Mouse (Mus musculus) midbrain, embryonic 15.5 days (tissue): ENCODE results near the gene Olfr1138. TPM values are rescaled to one million over a fixed set of nuclear protein-coding genes. Genes with fewer than 3 reads are reported as not detected.

Experiments
- ATAC-seq: fragments of 200-750 bp; cut with Nextera tagmentation; replicated peaks from 2 replicates; pipeline ENCODE4 v1.8.0; 2017; ENCODE audit warnings: moderate TSS enrichment
- H3K27ac ChIP-seq: fragments of 300-500 bp; sonication (generic); 2 replicates; pipeline ENCODE4 v1.5.1; 2015; ENCODE audit warnings: mild to moderate bottlenecking, inconsistent platforms
- H3K27me3 ChIP-seq: fragments of 300-500 bp; sonication (generic); replicated peaks from 2 replicates; pipeline ENCODE4 v1.6.1; 2015; ENCODE audit warnings: inconsistent platforms
- H3K36me3 ChIP-seq: fragments of 300-500 bp; sonication (generic); replicated peaks from 2 replicates; pipeline ENCODE4 v1.6.1; 2015; ENCODE audit warnings: inconsistent platforms
- H3K4me1 ChIP-seq: fragments of 300-500 bp; sonication (generic); 2 replicates; pipeline ENCODE4 v1.6.1; 2015; ENCODE audit warnings: inconsistent platforms
- H3K4me2 ChIP-seq: fragments of 300-500 bp; sonication (generic); 2 replicates; pipeline ENCODE4 v1.6.1; 2015; ENCODE audit warnings: inconsistent platforms, mild to moderate bottlenecking, moderate library complexity
- H3K4me3 ChIP-seq: fragments of 300-500 bp; sonication (generic); 2 replicates; pipeline ENCODE4 v1.5.1; 2015; ENCODE audit warnings: mild to moderate bottlenecking, inconsistent platforms
- H3K9ac ChIP-seq: fragments of 300-500 bp; sonication (generic); 2 replicates; pipeline ENCODE4 v1.6.1; 2015; ENCODE audit warnings: mild to moderate bottlenecking, inconsistent platforms
- H3K9me3 ChIP-seq: fragments of 300-500 bp; sonication (generic); 2 replicates; pipeline ENCODE4 v1.6.1; 2016; ENCODE audit warnings: inconsistent platforms
- WGBS: fragments of 180-500 bp; shearing (Covaris S2); methylation state at CpG from one replicate; pipeline ENCODE4 v1.1.7; 2015; ENCODE audit warnings: mixed read lengths; 5-methylcytosine and 5-hydroxymethylcytosine counted together
- polyA plus RNA-seq: library from polyadenylated mRNA; unstranded; fragments of >200 nt; fragmentation: Nextera tagmentation; extraction: Ambion mirVana; gene quantifications from 2 replicates; pipeline ENCODE4 v1.2.1, GENCODE M21; 2015

Olfr1138 gene
- not detected in 2 replicates for polyA plus RNA-seq

DNA sequence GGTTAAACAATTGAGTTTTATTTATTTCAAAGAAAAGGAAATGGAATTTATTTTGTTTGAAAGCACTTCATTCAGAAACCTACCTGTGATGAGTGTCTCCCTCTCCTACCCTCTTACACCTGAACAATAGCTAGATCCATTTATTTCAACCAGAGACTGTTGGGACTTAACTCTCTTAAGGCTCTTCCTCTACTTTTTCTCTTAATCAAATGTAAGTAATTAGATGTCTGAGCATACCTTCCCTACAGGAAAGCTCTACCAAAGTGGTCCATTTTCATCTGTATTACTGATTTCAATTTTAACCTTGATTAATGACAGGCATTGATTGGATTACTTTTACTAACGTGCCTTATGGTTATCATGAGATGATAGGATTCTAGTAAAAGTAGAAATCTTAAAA is at the start of gene Olfr1138:
Gene Olfr1138, minus strand, starts transcription at position 101 of the 400 bp plus-strand sequence.
- Histone ChIP-seq H3K27ac (no peak within 1 kb of the TSS), H3K9me3 (no peaks in the 10 kb centered on the region), H3K9ac (no peak within 1 kb of the TSS), H3K27me3 (no peaks in the 10 kb centered on the region), H3K4me2 (no peak within 1 kb of the TSS), H3K36me3 (no peaks in the 10 kb centered on the region), H3K4me3 (no peak within 1 kb of the TSS), H3K4me1 (no peaks in the 10 kb centered on the region)
- WGBS, result 86% methylated on average over 1 of the region's 1 CpGs
- ATAC-seq, result no peak

DNA sequence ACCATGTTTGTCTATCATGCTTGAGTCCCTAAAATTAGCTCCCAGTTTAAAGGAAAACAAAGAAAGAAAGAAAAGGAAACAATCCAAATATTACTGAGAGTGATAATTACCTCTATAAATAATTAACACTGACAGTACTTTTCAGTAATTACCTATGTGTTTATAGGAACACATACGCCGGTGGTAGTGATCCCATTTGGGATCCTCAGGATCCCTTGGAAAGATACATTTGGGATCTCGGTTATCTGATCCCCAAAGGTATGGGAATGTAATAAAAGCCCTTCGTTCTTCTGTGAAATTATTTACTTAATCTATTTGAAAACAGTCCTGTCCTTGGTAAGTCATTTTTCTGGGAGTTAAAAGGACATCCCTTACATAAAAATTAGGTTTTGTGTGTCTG is 39.4 kb upstream of the Olfr1138 start, which contains the start of gene Olfr152:
Gene Olfr152, plus strand, starts transcription at position 301 of the 400 bp plus-strand sequence.
- no peak for ATAC-seq
- Histone ChIP-seq H3K9ac (no peak within 1 kb of the TSS), H3K27ac (no peak within 1 kb of the TSS), H3K4me3 (no peak within 1 kb of the TSS), H3K4me2 (no peak within 1 kb of the TSS), H3K27me3 (no peaks in the 10 kb centered on the region), H3K36me3 (no peaks in the 10 kb centered on the region), H3K9me3 (no peaks in the 10 kb centered on the region), H3K4me1 (no peaks in the 10 kb centered on the region)
- 70% methylated on average over 4 of the region's 4 CpGs for WGBS

DNA sequence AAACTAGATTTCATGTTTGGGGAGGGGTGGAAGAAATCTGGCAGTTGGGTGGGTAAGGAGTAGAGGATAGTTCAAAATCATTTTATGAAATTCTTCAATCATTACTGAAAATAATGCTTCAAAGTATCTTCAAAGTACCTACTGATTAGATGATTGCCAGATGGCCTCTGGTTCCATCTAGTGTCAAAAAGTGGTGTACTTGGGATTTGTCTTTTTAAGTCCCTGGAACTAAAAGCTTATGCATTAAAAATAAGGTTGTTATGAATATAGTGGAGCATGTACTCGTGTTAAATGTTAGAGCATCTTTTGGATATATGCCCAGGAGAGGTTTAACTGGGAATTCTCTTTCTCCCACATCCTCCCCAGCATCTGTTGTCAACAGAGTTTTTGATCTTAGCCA is 36.4 kb upstream of the Olfr1138 start:
- 59% methylated on average over 1 of the region's 1 CpGs for WGBS
- Histone ChIP-seq H3K9me3 (no peaks in the 10 kb centered on the region), H3K4me1 (no peaks in the 10 kb centered on the region), H3K36me3 (no peaks in the 10 kb centered on the region), H3K9ac (no peak overlapping the region), H3K27ac (no peak overlapping the region), H3K27me3 (no peaks in the 10 kb centered on the region), H3K4me3 (no peak overlapping the region), H3K4me2 (no peak overlapping the region)
- ATAC-seq, result no peak

DNA sequence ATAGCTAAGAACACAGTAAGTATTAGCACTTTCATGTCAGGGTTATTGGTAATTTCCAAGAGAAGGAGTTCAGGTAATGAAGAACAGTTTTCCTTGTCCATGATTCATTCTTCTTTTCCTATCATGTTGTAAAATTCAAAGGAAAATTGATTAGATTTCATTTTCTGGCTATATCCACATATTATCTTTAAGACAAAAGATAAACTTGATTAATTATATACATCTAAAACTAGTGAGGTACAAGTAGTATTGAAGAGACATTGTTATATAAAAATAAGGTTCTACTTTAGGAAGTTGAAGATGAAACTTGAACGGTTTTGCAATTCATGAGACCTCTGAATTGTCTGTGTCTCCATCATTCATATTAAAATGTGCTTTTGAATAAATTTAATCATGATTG is 14.1 kb upstream of the Olfr1138 start, which contains the start of gene Olfr1141:
Gene Olfr1141, minus strand, starts transcription at position 101 of the 400 bp plus-strand sequence.
- Histone ChIP-seq H3K4me1 (no peaks in the 10 kb centered on the region), H3K27me3 (no peaks in the 10 kb centered on the region), H3K36me3 (no peaks in the 10 kb centered on the region), H3K9me3 (no peaks in the 10 kb centered on the region), H3K9ac (no peak within 1 kb of the TSS), H3K4me3 (no peak within 1 kb of the TSS), H3K27ac (no peak within 1 kb of the TSS), H3K4me2 (no peak within 1 kb of the TSS)
- ATAC-seq, result no peak
- WGBS, result 81% methylated on average over 1 of the region's 1 CpGs

DNA sequence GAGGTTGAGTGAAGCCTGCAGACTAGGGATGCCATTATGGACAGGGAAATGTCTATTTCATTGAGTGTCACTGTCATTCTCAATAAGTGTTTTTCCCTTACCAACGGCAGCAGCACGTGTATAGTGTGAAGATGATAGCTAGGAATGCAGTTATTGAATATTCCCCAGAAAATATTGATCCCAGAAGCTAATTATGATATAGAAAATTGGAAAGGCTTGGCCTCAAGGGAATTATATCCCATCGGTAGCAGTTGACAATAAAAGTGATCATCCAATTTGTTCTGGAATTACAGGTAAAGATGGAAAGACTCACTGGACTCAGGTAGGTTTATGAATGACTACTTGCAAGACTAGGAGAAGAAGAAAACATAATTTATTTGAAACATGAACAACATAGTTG is 3.7 kb upstream of the Olfr1138 start, which contains the start of gene Olfr1140:
Gene Olfr1140, plus strand, starts transcription at position 301 of the 400 bp plus-strand sequence.
- H3K4me2 ChIP-seq, result no peak within 1 kb of the TSS
- no peak within 1 kb of the TSS for H3K4me3 ChIP-seq
- no peaks in the 10 kb centered on the region for H3K9me3 ChIP-seq
- WGBS, result 72% methylated on average over 3 of the region's 3 CpGs
- H3K4me1 ChIP-seq, result no peaks in the 10 kb centered on the region
- no peak within 1 kb of the TSS for H3K9ac ChIP-seq
- no peaks in the 10 kb centered on the region for H3K36me3 ChIP-seq
- no peaks in the 10 kb centered on the region for H3K27me3 ChIP-seq
- no peak within 1 kb of the TSS for H3K27ac ChIP-seq
- no peak for ATAC-seq

DNA sequence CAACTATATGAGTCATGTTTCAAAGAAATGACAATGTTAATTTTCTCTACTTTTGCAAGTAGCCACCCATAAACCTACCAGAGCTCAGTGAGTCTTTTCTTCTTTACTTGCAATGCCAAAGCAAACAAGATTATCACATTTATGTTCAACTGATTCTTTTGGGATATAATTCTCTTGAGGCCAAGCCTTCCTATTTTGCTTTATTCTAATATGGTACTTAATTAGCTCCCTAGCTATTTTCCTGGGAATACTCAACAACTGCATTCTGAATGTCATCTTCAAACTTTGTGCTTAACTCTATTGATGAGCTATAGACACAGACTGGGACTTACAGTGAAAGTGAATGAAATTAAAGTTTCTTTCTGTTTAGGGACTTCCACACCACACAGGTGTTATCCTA is 26.7 kb downstream of the Olfr1138 start, which contains the start of gene Olfr1137:
Gene Olfr1137, minus strand, starts transcription at position 101 of the 400 bp plus-strand sequence.
- Histone ChIP-seq H3K9me3 (no peaks in the 10 kb centered on the region), H3K9ac (no peak within 1 kb of the TSS), H3K27me3 (no peaks in the 10 kb centered on the region), H3K36me3 (no peaks in the 10 kb centered on the region), H3K27ac (no peak within 1 kb of the TSS), H3K4me1 (no peaks in the 10 kb centered on the region), H3K4me2 (no peak within 1 kb of the TSS), H3K4me3 (no peak within 1 kb of the TSS)
- ATAC-seq, result no peak

DNA sequence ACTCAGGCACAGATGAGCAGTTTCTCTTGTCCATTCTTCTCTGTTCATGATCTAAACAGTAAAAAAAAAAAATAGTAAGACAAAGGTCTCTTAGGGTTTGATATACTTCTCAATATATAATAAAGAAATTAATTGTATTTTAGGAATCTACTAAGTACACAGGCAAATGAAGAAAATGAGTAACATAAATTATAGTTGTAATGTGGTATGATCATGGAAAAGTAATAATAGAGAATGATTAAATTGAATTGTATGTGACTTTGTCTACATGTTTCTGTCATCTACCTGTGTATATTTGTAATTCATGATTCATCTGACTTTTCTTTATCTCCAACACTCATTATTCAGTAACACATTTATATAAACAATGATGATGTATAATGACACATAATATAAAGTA is 45.9 kb downstream of the Olfr1138 start, which contains the start of gene Olfr1136:
Gene Olfr1136, minus strand, starts transcription at position 101 of the 400 bp plus-strand sequence.
- Histone ChIP-seq H3K4me3 (no peak within 1 kb of the TSS), H3K9me3 (no peaks in the 10 kb centered on the region), H3K4me1 (no peaks in the 10 kb centered on the region), H3K36me3 (no peaks in the 10 kb centered on the region), H3K27ac (no peak within 1 kb of the TSS), H3K27me3 (no peaks in the 10 kb centered on the region), H3K9ac (no peak within 1 kb of the TSS), H3K4me2 (no peak within 1 kb of the TSS)
- ATAC-seq, result no peak

Other genes starting within 250 kb of the Olfr1138 start
- gene Pramel7, start 242.9 kb downstream of the Olfr1138 start, polyA plus RNA-seq, result not detected in 2 replicates
- gene Pramel6, start 233.4 kb downstream of the Olfr1138 start, polyA plus RNA-seq, result not detected in 2 replicates
- not detected in 2 replicates for gene Olfr153, start 208.2 kb downstream of the Olfr1138 start, polyA plus RNA-seq
- not detected in 2 replicates for gene Olfr1128, start 194.4 kb downstream of the Olfr1138 start, polyA plus RNA-seq
- gene Olfr1129, start 166.1 kb downstream of the Olfr1138 start, polyA plus RNA-seq, result not detected in 2 replicates
- gene Olfr1130, start 133.8 kb downstream of the Olfr1138 start, polyA plus RNA-seq, result not detected in 2 replicates
- gene Olfr1131, start 112.9 kb downstream of the Olfr1138 start, polyA plus RNA-seq, result not detected in 2 replicates
- not detected in 2 replicates for gene Olfr1132, start 102.4 kb downstream of the Olfr1138 start, polyA plus RNA-seq
- not detected in 2 replicates for gene Olfr1133, start 92.6 kb downstream of the Olfr1138 start, polyA plus RNA-seq
- gene Olfr1134, start 81.5 kb downstream of the Olfr1138 start, polyA plus RNA-seq, result not detected in 2 replicates
- not detected in 2 replicates for gene Olfr1135, start 66.3 kb downstream of the Olfr1138 start, polyA plus RNA-seq
- not detected in 2 replicates for gene Olfr1136, start 46.0 kb downstream of the Olfr1138 start, polyA plus RNA-seq
- not detected in 2 replicates for gene Olfr1137, start 26.8 kb downstream of the Olfr1138 start, polyA plus RNA-seq
- gene Olfr1140, start 3.8 kb upstream of the Olfr1138 start, polyA plus RNA-seq, result not detected in 2 replicates
- gene Olfr1141, start 14.0 kb upstream of the Olfr1138 start, polyA plus RNA-seq, result not detected in 2 replicates
- gene Olfr152, start 39.5 kb upstream of the Olfr1138 start, polyA plus RNA-seq, result not detected in 2 replicates
- gene Olfr1143, start 60.6 kb upstream of the Olfr1138 start, polyA plus RNA-seq, result not detected in 2 replicates
- not detected in 2 replicates for gene Olfr1145, start 69.8 kb upstream of the Olfr1138 start, polyA plus RNA-seq
- not detected in 2 replicates for gene Olfr1148, start 90.6 kb upstream of the Olfr1138 start, polyA plus RNA-seq
- not detected in 2 replicates for gene Olfr1150-ps1, start 104.0 kb upstream of the Olfr1138 start, polyA plus RNA-seq
- not detected in 2 replicates for gene Olfr1151, start 115.9 kb upstream of the Olfr1138 start, polyA plus RNA-seq
- not detected in 2 replicates for gene Olfr1152, start 126.5 kb upstream of the Olfr1138 start, polyA plus RNA-seq
- not detected in 2 replicates for gene Olfr1153, start 155.0 kb upstream of the Olfr1138 start, polyA plus RNA-seq
- not detected in 2 replicates for gene Olfr1154, start 165.2 kb upstream of the Olfr1138 start, polyA plus RNA-seq
- gene Olfr1155, start 205.2 kb upstream of the Olfr1138 start, polyA plus RNA-seq, result not detected in 2 replicates
- gene Olfr1156, start 213.1 kb upstream of the Olfr1138 start, polyA plus RNA-seq, result not detected in 2 replicates
- not detected in 2 replicates for gene Olfr1157, start 228.3 kb upstream of the Olfr1138 start, polyA plus RNA-seq
- not detected in 2 replicates for gene Olfr74, start 234.7 kb upstream of the Olfr1138 start, polyA plus RNA-seq